Mouse (Mus musculus): ENCODE measurements around the gene Olfr859.
"Not testable (repeated sequence)": the region's sequence is repeated elsewhere in the genome, so short reads cannot be mapped to it uniquely, and the experiment has no call there.

The Olfr859 gene

GRCm38 (mm10) chr9:19804606-19805005 is at the start of gene Olfr859:
Olfr859 (plus strand) TSS chr9:19804906.
- not testable (repeated sequence) for DNase-seq (ENCODE audit: low spot score)

- no peak for DNase-seq (ENCODE audit: low spot score)
These were observed 35.6 kb upstream of the Olfr859 start for GRCm38 (mm10) chr9:19769136-19769535.

DNA sequence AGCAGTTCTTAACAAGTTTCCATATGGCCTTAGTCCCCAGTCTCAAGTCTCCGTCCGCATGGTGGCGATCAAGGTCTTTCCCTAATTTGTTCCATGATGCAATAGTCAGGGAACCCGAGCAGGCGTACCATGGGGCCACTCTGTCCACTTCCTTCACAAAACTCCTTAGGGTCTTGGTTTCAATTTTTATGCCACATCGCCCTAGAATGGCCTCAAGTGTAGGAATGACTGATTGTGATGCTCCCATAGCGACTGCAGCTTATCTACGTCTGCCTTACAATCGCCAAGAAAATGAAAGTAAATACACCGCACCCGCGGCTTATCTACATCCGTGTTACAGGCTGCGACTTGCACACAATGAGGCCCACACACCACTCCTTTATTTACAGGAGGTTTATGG is 35.0 kb upstream of the Olfr859 start:
- no peak for DNase-seq (ENCODE audit: low spot score)

GRCm38 (mm10) chr9:19779983-19780382 is 24.7 kb upstream of the Olfr859 start, which contains the start of gene Olfr58:
Olfr58 (plus strand) TSS chr9:19780283.
- DNase-seq (ENCODE audit: low spot score): no peak

- no peak for DNase-seq (ENCODE audit: low spot score)
These were observed 1.7 kb upstream of the Olfr859 start for GRCm38 (mm10) chr9:19803000-19803399.

GRCm38 (mm10) chr9:19849647-19850046 is 44.9 kb downstream of the Olfr859 start, which contains the start of gene Olfr860:
Olfr860 (minus strand) TSS chr9:19849747.
- no peak for DNase-seq (ENCODE audit: low spot score)

All from T-cell, adult 2 months (primary cell).